Mouse (Mus musculus) testis, adult 2 months (tissue): Measurements from ENCODE around the gene Fam50a.

Source experiments
- CTCF ChIP-seq: fragments of 200-500 bp; IDR thresholded peaks from 2 replicates; pipeline ENCODE4 v1.5.1; 2012; ENCODE audit warnings: low read depth, mild to moderate bottlenecking, inconsistent platforms, low read length, moderate library complexity; ENCODE audit not compliant: control insufficient read depth, insufficient read depth, insufficient replicate concordance
- POLR2A ChIP-seq: fragments of 200-500 bp; IDR thresholded peaks from 2 replicates; pipeline ENCODE4 v1.6.1; 2012; ENCODE audit warnings: low read depth, mild to moderate bottlenecking, inconsistent platforms, low read length, moderate library complexity; ENCODE audit not compliant: control insufficient read depth

DNA sequence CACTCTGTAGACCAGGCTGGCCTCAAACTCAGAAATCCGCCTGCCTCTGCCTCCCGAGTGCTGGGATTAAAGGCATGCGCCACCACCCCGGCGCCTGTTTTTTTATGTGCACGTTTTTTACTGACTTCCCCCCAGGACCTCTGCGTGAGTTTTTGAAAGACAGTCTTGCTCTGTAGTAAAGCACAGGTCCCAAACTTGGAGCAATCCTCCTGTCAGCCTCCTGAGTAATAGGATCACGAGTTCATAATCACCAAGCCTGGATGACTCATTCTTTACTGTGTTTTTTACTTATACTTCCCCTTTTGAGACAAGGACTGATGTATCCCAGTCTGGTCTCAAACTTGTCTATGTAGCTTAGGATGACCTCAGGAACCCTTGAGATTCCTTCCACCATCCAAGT lies 34.9 kb upstream of the Fam50a start:
- TF ChIP-seq POLR2A (no peak), CTCF (no peak)
